Mouse (Mus musculus): ENCODE data around the gene Trak1. TPM values are rescaled to one million over a fixed set of nuclear protein-coding genes. Genes with fewer than 3 reads are reported as not detected.

The Trak1 gene
- 100 to 1,000 TPM; 305 to 315 TPM for total RNA-seq (2021)

GRCm38 (mm10) chr9:121297171-121298064 is at the start of gene Trak1:
Trak1 (plus strand) TSS chr9:121297502.
- intact Hi-C loops (cut with DNase I): loop anchor here (1.0 to 2.0 kb wide), 3 partner anchors 17 to 56 kb away; no protein-coding TSS in a partner anchor
- DNase-seq: peak; percentile 82 to 85

- peak; percentile 83 to 92 for DNase-seq
- intact Hi-C loops (cut with DNase I): loop anchor here (1.0 to 5.0 kb wide), 4 partner anchors 126 to 429 kb away; no protein-coding TSS in a partner anchor
Measured at GRCm38 (mm10) chr9:121247956-121248775, 49.1 kb upstream of the Trak1 start.

DNA sequence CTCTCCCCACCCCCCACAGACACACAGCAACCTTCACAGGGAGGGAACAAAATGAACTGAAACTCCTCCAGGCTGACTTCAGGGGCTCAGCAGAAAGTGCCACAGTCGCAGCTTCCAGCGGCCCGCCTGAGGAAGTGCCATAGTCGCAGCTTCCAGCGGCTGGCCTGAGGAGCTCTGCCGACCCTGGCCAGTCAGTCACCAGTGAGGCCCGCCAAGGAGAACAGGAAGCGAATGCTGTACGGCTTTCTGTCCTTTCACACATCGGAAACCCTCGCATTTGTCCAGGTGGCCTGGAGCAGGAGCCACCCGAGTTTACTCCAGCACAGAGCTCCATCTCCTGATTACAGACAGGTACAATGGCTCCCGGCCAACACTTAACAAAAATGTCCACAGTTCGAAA is 47.5 kb upstream of the Trak1 start:
- DNase-seq: peak in 1 of 2 experiments; percentile 27
- intact Hi-C loops (cut with DNase I): loop anchor here (2.0 to 5.0 kb wide), 3 partner anchors 207 to 427 kb away; no protein-coding TSS in a partner anchor

GRCm38 (mm10) chr9:121250854-121251253 is 46.4 kb upstream of the Trak1 start:
- DNase-seq: no peak
- intact Hi-C loops (cut with DNase I): loop anchor here (5.0 kb wide), 1 partner anchor 206 kb away; no protein-coding TSS in a partner anchor

DNA sequence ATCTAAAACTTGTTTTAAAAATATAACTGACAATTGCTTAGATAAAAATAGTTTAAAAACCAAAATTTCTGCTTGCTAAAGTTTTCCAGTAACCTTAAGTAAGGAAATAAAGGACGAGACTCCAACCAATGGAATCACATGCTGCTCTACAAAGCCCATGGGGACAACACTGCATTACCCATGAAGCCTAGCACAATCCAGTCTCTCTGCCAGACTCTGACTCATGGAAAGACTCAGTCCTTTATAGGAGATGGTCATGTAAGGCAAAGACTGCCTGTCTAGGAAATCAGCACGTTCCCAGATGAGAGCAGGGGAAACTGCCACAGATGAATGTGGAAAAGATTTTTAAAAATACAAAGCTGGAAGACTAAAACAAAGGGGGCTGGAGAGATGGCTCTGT is 43.3 kb upstream of the Trak1 start:
- DNase-seq: peak in 1 of 2 experiments; percentile 22
- intact Hi-C loops (cut with DNase I): loop anchor here (5.0 kb wide), 1 partner anchor 203 kb away; no protein-coding TSS in a partner anchor

DNA sequence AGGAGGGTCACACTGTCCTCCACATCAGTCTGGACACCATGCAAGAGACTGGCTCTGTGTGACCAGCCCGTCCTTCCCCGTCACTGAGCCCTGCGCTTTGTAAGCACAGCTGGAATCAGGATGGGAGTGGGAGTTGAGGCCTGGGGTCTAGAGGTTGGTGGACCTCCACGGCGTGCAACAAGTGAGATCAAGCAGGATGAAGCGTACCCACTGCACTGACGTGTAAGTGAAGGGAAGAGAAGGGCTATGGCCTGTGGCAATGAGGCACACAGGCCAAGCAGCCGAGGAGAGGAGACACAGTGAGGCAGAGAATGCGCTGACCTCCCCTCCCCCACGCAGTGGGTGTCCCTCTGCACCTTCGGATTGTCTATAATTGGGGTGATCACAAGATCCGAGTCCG is 42.5 kb upstream of the Trak1 start:
- no peak for DNase-seq
- intact Hi-C loops (cut with DNase I): loop anchor here (5.0 kb wide), 1 partner anchor 203 kb away; no protein-coding TSS in a partner anchor

- no peak for DNase-seq
- intact Hi-C loops (cut with DNase I): no loop called here
Measured at GRCm38 (mm10) chr9:121257106-121257505, 40.2 kb upstream of the Trak1 start.

GRCm38 (mm10) chr9:121265307-121265706 is 32.0 kb upstream of the Trak1 start:
- DNase-seq: no peak

DNA sequence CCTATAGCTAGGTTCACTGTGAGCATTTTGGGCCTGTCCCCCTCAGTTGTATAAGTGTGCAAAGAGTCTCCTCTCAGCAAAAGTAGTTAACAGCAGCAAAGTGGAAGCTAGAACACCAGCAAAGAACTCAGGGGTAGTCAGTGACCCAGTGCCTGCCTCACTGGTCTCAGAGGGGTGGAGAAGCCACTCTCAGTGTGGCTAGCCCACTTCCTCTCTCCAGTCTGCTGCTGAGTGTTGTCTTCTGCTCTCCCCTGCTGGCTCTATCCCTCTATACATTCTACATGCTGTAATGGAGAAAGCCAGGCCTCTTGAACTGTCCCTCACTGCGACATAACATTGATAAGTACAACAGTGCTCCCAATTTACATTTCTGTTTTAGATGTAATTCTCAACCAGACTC is 26.2 kb upstream of the Trak1 start:
- intact Hi-C loops (cut with DNase I): no loop called here
- no peak for DNase-seq

More at GRCm38 (mm10) chr9:121265307-121265706, 32.0 kb upstream of the Trak1 start:
- intact Hi-C loops (cut with DNase I): no loop called here

DNA sequence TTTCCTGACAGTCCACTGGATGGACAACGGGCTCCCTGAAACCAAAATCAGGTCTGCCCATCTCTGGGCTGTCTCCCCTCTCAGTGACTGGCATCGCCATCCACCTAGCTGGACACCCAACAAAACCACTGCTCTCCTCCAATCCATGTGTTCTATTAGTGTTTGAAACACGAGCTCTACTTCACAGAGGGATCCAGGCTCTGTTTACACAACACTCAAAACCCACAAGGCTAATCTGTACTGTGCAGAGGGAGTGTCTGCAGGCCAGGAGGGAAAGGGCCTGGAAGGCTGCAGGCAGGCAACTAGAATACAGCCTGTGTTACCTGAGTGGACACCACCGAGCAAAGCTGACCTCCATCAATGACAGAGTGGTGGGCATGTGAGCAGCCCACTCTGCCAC is 25.7 kb upstream of the Trak1 start:
- no peak for DNase-seq
- intact Hi-C loops (cut with DNase I): no loop called here

GRCm38 (mm10) chr9:121276745-121277117 is 20.6 kb upstream of the Trak1 start:
- no peak for DNase-seq
- intact Hi-C loops (cut with DNase I): loop anchor here (5.0 kb wide), 1 partner anchor 181 kb away; no protein-coding TSS in a partner anchor

- peak; percentile 89 to 96 for DNase-seq
- intact Hi-C loops (cut with DNase I): loop anchor here (5.0 kb wide), 1 partner anchor 180 kb away; no protein-coding TSS in a partner anchor
Measured at GRCm38 (mm10) chr9:121277118-121278060, 19.9 kb upstream of the Trak1 start, which contains the start of gene Ulk4. Ulk4 (minus strand) TSS chr9:121277197.

GRCm38 (mm10) chr9:121279216-121279615 is 18.1 kb upstream of the Trak1 start:
- intact Hi-C loops (cut with DNase I): loop anchor here (5.0 kb wide), 1 partner anchor 178 kb away; no protein-coding TSS in a partner anchor
- DNase-seq: no peak

GRCm38 (mm10) chr9:121281891-121282290 is 15.4 kb upstream of the Trak1 start:
- DNase-seq: no peak

DNA sequence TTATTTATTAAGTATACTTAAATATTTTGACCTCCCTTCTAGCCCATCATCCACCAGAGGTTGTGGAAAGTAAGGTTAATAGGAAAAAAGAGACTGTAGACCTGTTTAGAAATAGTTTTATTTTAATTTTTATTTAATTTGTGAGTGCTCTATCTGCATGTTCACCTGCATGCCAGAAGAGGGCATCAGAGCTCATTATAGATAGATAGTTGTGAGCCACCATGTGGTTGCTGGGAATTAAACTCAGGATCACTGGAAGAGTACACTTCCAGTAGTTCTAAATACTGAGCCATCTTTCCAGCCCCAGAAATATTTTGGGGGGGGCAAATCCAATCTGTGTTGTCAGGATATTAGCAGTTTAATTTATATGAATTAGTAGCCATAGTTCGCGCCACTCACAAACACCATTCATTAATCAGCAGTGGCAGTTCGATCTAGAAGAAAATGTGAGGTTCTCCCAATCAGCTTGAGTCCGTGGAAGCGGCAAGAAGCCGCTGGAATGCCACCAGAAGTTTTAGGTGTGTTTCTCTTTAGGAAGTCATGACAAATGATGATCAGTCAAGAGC is 13.6 kb upstream of the Trak1 start:
- intact Hi-C loops (cut with DNase I): loop anchor here (1.0 kb wide), 1 partner anchor 69 kb away; no protein-coding TSS in a partner anchor

More at GRCm38 (mm10) chr9:121281891-121282290, 15.4 kb upstream of the Trak1 start:
- intact Hi-C loops (cut with DNase I): loop anchor here (1.0 kb wide), 1 partner anchor 92 kb away; no protein-coding TSS in a partner anchor

DNA sequence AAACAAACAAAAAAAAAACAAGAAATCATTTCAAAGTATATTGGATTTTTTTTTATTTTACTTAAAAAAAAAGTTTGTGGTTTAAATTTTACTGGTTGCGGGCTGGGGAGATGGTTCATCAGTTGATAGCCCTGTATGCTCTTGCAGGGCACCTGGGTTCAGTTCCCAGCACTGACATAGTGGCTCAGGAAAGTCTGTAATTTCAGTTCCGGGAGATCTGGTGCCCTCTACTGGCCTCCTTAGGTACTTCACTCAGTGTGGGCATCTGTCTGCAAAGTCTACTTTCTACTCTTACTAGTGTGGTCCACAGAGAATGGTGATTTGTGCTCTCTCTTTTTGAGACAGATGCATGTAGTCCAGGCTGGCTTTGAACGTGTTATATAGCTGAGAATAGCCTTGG is 12.9 kb upstream of the Trak1 start:
- intact Hi-C loops (cut with DNase I): loop anchor here (1.0 kb wide), 1 partner anchor 68 kb away; no protein-coding TSS in a partner anchor
- DNase-seq: peak; percentile 42 to 46

More for the DNA sequence above, 13.6 kb upstream of the Trak1 start:
- DNase-seq: no peak

DNA sequence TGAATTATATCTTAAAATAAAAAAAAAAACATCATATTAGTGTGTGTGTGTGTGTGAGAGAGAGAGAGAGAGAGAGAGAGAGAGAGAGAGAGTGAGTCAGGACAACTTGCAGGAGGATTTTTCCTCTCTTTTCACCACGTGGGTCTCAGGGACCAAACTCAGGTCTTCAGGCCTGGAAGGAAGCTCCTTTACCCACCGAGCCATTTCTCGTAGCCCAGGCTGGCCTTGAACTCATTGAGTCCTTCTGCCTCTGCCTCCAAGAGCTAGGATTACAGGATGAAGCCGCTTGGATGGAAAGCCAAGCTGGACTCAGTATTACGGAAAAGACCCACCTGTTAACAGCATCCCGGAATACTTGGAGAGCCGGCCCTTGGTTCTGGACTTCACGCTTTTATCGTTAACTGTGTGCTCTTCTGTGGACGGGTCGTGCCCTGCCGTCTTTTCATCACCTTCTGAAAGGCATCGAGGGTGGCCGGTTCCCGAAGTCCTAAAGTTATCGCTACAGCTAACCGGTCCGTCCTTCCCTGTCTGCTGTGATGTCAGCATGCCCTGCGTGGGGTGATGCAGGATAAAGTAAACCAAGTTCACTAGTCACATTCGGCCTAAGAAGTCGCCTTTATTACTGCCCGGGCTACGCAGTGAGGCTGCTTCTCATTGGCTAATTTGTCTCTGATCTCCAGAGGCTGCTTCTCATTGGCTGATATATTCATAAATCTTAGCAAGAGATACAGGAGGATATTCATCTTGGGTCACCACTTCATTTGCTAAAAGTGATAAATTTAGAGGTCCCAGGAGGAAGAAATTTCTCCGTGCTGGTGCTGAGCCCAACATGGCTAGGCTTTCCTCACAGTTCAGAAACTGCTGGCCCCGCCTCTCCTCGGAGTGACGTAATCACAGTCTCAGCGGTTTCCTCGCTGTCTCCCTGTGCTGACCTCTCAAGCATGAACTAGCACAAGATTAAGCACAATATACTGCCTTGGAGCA is 11.7 kb upstream of the Trak1 start:
- peak; percentile 80 to 81 for DNase-seq
- intact Hi-C loops (cut with DNase I): loop anchor here (5.0 kb wide), 1 partner anchor 157 kb away; no protein-coding TSS in a partner anchor

Data from heart, postnatal 36 days (tissue).